Mouse (Mus musculus) ES-Bruce4 (cell line): Measurements from ENCODE around the gene Plekho1.

ENCODE experiments used
- CTCF ChIP-seq: IDR thresholded peaks from one replicate; pipeline ENCODE4 v1.8.1; 2011; ENCODE audit warnings: low read depth, low read length
- EP300 ChIP-seq: IDR thresholded peaks from 2 replicates; pipeline ENCODE4 v1.6.1; 2011; ENCODE audit warnings: low read depth, low read length; ENCODE audit not compliant: insufficient read depth
- POLR2A ChIP-seq: IDR thresholded peaks from one replicate; pipeline ENCODE4 v1.8.1; 2011; ENCODE audit warnings: low read length; ENCODE audit not compliant: insufficient read depth

- TF ChIP-seq CTCF (peak; percentile 11), POLR2A (no peak), EP300 (no peak)
Observed at GRCm38 (mm10) chr3:95959082-95959481, 36.7 kb downstream of the Plekho1 start.
